9 mouse cellular contexts compared by ENCODE assay signal in genomic region chr17:26066488-26067020, GRCm38 (mm10). TPM values are rescaled to one million over a fixed set of nuclear protein-coding genes. Genes with fewer than 3 reads are reported as not detected.
DNase-seq lines count a peak whose midpoint lies in the region; ATAC-seq and TF ChIP-seq lines count a peak whose summit lies in the region.
"Had no signal": no experiment of that assay in that cellular context is flagged by ENCODE, and none has a peak within 500 bp of the region (broad histone marks: within the 10 kb centered on the region; RNA-seq: fewer than 3 reads in every experiment).

No protein-coding gene starts in this region.

- H3K4me2 ChIP-seq in heart, embryonic 14.5 days (ENCODE audit: low read length), result peak overlapping the region; percentile 99
- peak overlapping the region; percentile 100 for H3K4me2 ChIP-seq in forebrain, embryonic 16.5 days (ENCODE audit: low read length)
- H3K4me2 ChIP-seq in midbrain, embryonic 11.5 days, result peak overlapping the region; percentile 99

- H3K9me3 ChIP-seq in heart, embryonic 14.5 days (ENCODE audit: control insufficient read depth, low read length), result no peaks in the 10 kb centered on the region
- H3K9me3 ChIP-seq in E14TG2a.4 (ENCODE audit: low read length), result no peaks in the 10 kb centered on the region
- no peaks in the 10 kb centered on the region for H3K9me3 ChIP-seq in forebrain, embryonic 16.5 days (ENCODE audit: control insufficient read depth, low read length)
- H3K9me3 ChIP-seq in midbrain, embryonic 11.5 days (ENCODE audit: control insufficient read depth, low read length), result no peaks in the 10 kb centered on the region

- no peak for TF ChIP-seq CTCF in E14TG2a.4 (conservative IDR thresholded peaks at IDR 0.05; ENCODE audit: low read length)

- H3K4me3 ChIP-seq in heart, embryonic 14.5 days (ENCODE audit: control insufficient read depth in 1 of 2, insufficient read depth in 1 of 2, low read depth in 1 of 2, low read length in 2 of 2), result peak overlapping the region; percentile 8 to 88; a peak in 3 of 4 replicates
- 0 out of 2 replicates have a peak overlapping the region, but pooled peaks have one; percentile 89 for H3K4me3 ChIP-seq in E14TG2a.4 (replicated peaks; ENCODE audit: low read length)
- peak overlapping the region; percentile 99 for H3K4me3 ChIP-seq in forebrain, embryonic 16.5 days (replicated peaks; ENCODE audit: low read length)
- H3K4me3 ChIP-seq in midbrain, embryonic 11.5 days (ENCODE audit: low read depth, low read length), result peak overlapping the region; percentile 63

- no peak for ATAC-seq in heart, embryonic 14.5 days (ENCODE audit: insufficient number of reproducible peaks, insufficient read depth, low FRiP score, low read depth)
- no peak for ATAC-seq in forebrain, embryonic 16.5 days
- ATAC-seq in midbrain, embryonic 11.5 days (ENCODE audit: low FRiP score), result no peak

- peaks cover 23 to 45% of the 10 kb centered on the region in 2 experiments for H3K4me1 ChIP-seq in heart, embryonic 14.5 days (ENCODE audit: control insufficient read depth in 2 of 2, insufficient read depth in 2 of 2, low read length in 2 of 2)
- H3K4me1 ChIP-seq in E14TG2a.4 (replicated peaks; ENCODE audit: low read depth, low read length), result peaks cover 65% of the 10 kb centered on the region
- H3K4me1 ChIP-seq in forebrain, embryonic 16.5 days (replicated peaks; ENCODE audit: control insufficient read depth, insufficient read depth, low read length), result peaks cover 57% of the 10 kb centered on the region
- peaks cover 33% of the 10 kb centered on the region for H3K4me1 ChIP-seq in midbrain, embryonic 11.5 days (ENCODE audit: control insufficient read depth, insufficient read depth, low read length)

- H3K27ac ChIP-seq in heart, embryonic 14.5 days (replicated peaks in 1 of 2; ENCODE audit: control insufficient read depth in 1 of 2, insufficient read depth in 1 of 2, low read depth in 2 of 2, low read length in 2 of 2), result no peak overlapping the region
- H3K27ac ChIP-seq in forebrain, embryonic 16.5 days (ENCODE audit: low read length), result no peak overlapping the region
- no peak overlapping the region for H3K27ac ChIP-seq in midbrain, embryonic 11.5 days (ENCODE audit: low read depth, low read length)

- no peaks in the 10 kb centered on the region; the same call in 1 of the 2 replicates for H3K36me3 ChIP-seq in heart, embryonic 14.5 days (ENCODE audit: control insufficient read depth, insufficient read depth, low read length)
- peaks cover 39% of the 10 kb centered on the region for H3K36me3 ChIP-seq in E14TG2a.4 (ENCODE audit: insufficient read depth, low read length)
- peaks cover 5% of the 10 kb centered on the region for H3K36me3 ChIP-seq in forebrain, embryonic 16.5 days (ENCODE audit: control insufficient read depth, insufficient read depth)
- no peaks in the 10 kb centered on the region for H3K36me3 ChIP-seq in midbrain, embryonic 11.5 days (ENCODE audit: control insufficient read depth, insufficient read depth, low read length)

- no peaks in the 10 kb centered on the region for H3K27me3 ChIP-seq in heart, embryonic 14.5 days (ENCODE audit: control insufficient read depth, insufficient read depth, low read length)
- peaks cover 33% of the 10 kb centered on the region for H3K27me3 ChIP-seq in E14TG2a.4 (ENCODE audit: insufficient read depth, low read length)
- H3K27me3 ChIP-seq in forebrain, embryonic 16.5 days (replicated peaks; ENCODE audit: control insufficient read depth, insufficient read depth, low read length), result no peaks in the 10 kb centered on the region
- H3K27me3 ChIP-seq in midbrain, embryonic 11.5 days (ENCODE audit: control insufficient read depth, insufficient read depth, low read length), result peaks cover 3% of the 10 kb centered on the region; the same call in 1 of the 2 replicates

- DNase-seq in heart, adult 9 months (ENCODE audit: low spot score in 2 of 2), result no peak
- peak; percentile 75 for DNase-seq in midbrain, embryonic 11.5 days (ENCODE audit: low spot score, missing footprints)
- DNase-seq in thymus, postnatal 25 days, result no peak
- no peak for DNase-seq in urinary bladder, adult 18-20 months (ENCODE audit: low spot score in 2 of 2)
- DNase-seq in left cerebral cortex, postnatal 4 days, result no peak
- DNase-seq: adrenal gland, postnatal 25 days had no signal

- H3K9ac ChIP-seq in heart, embryonic 14.5 days (ENCODE audit: low read length), result 0 out of 2 replicates have a peak overlapping the region, but pooled peaks have one; percentile 85
- peak overlapping the region; percentile 98 for H3K9ac ChIP-seq in forebrain, embryonic 16.5 days (replicated peaks; ENCODE audit: low read depth, low read length)
- H3K9ac ChIP-seq in midbrain, embryonic 11.5 days (ENCODE audit: low read length), result peak overlapping the region; percentile 87

- WGBS in heart, embryonic 14.5 days, result 93% methylated on average over 7 of the region's 7 CpGs
- 89% methylated on average over 7 of the region's 7 CpGs for WGBS in forebrain, embryonic 16.5 days
- WGBS in midbrain, embryonic 11.5 days, result 90% methylated on average over 7 of the region's 7 CpGs

- intact Hi-C loops in left cerebral cortex, postnatal 4 days (cut with DNase I), result no loop called here

RNA-seq across cellular contexts. Expression of gene Rab11fip3, which starts 2.8 kb away (rescaled TPM):
- polyA plus RNA-seq in heart, embryonic 14.5 days (2014; fragmentation: Nextera tagmentation; extraction: Ambion mirVana), result 12.3 and 12.8 TPM in 2 replicates
- polyA plus RNA-seq in forebrain, embryonic 16.5 days (2015; fragmentation: Nextera tagmentation; extraction: Ambion mirVana), result 34.6 and 39.9 TPM in 2 replicates
- polyA plus RNA-seq in midbrain, embryonic 11.5 days (2014; fragmentation: Nextera tagmentation; extraction: Ambion mirVana), result 18.1 and 18.2 TPM in 2 replicates
- 10 to 100 TPM; 79.6 to 82.5 TPM for total RNA-seq in left cerebral cortex, postnatal 4 days (2021)

RNA-seq across cellular contexts. Expression of gene Decr2, which starts 23.6 kb away (rescaled TPM):
- polyA plus RNA-seq in heart, embryonic 14.5 days (2014; fragmentation: Nextera tagmentation; extraction: Ambion mirVana), result 33.0 and 39.5 TPM in 2 replicates
- polyA plus RNA-seq in forebrain, embryonic 16.5 days (2015; fragmentation: Nextera tagmentation; extraction: Ambion mirVana), result 30.3 and 33.0 TPM in 2 replicates
- polyA plus RNA-seq in midbrain, embryonic 11.5 days (2014; fragmentation: Nextera tagmentation; extraction: Ambion mirVana), result 17.0 and 18.1 TPM in 2 replicates
- total RNA-seq in left cerebral cortex, postnatal 4 days (2021), result 10 to 100 TPM; 21.7 to 24.3 TPM

RNA-seq across cellular contexts. Expression of gene Nme4, which starts 28.8 kb away (rescaled TPM):
- polyA plus RNA-seq in heart, embryonic 14.5 days (2014; fragmentation: Nextera tagmentation; extraction: Ambion mirVana), result 58.5 and 68.2 TPM in 2 replicates
- 27.4 and 35.3 TPM in 2 replicates for polyA plus RNA-seq in forebrain, embryonic 16.5 days (2015; fragmentation: Nextera tagmentation; extraction: Ambion mirVana)
- 51.5 and 57.7 TPM in 2 replicates for polyA plus RNA-seq in midbrain, embryonic 11.5 days (2014; fragmentation: Nextera tagmentation; extraction: Ambion mirVana)
- total RNA-seq in left cerebral cortex, postnatal 4 days (2021), result 1 to 10 TPM; 8.9 to 9.6 TPM

RNA-seq across cellular contexts. Expression of gene Tmem8, which starts 46.5 kb away (rescaled TPM):
- polyA plus RNA-seq in heart, embryonic 14.5 days (2014; fragmentation: Nextera tagmentation; extraction: Ambion mirVana), result 0.44 and 0.58 TPM in 2 replicates
- 2.0 TPM in 2 replicates for polyA plus RNA-seq in forebrain, embryonic 16.5 days (2015; fragmentation: Nextera tagmentation; extraction: Ambion mirVana)
- 1.1 and 1.3 TPM in 2 replicates for polyA plus RNA-seq in midbrain, embryonic 11.5 days (2014; fragmentation: Nextera tagmentation; extraction: Ambion mirVana)
- total RNA-seq in left cerebral cortex, postnatal 4 days (2021), result 1 to 10 TPM; 7.0 to 7.7 TPM

RNA-seq across cellular contexts. Expression of gene Mrpl28, which starts 56.7 kb away (rescaled TPM):
- polyA plus RNA-seq in heart, embryonic 14.5 days (2014; fragmentation: Nextera tagmentation; extraction: Ambion mirVana), result 224 and 237 TPM in 2 replicates
- 192 and 202 TPM in 2 replicates for polyA plus RNA-seq in forebrain, embryonic 16.5 days (2015; fragmentation: Nextera tagmentation; extraction: Ambion mirVana)
- polyA plus RNA-seq in midbrain, embryonic 11.5 days (2014; fragmentation: Nextera tagmentation; extraction: Ambion mirVana), result 256 and 275 TPM in 2 replicates
- 10 to 100 TPM; 74.2 to 80.5 TPM for total RNA-seq in left cerebral cortex, postnatal 4 days (2021)

Comparison
In these comparisons a context has a peak if more than half of its experiments do, and no peak if none do; other contexts are left out.
1. H3K4me3 ChIP-seq: peak in every context shown above with its lines; median percentile 99 in forebrain, embryonic 16.5 days; 89 in E14TG2a.4; 63 in midbrain, embryonic 11.5 days; 48 in heart, embryonic 14.5 days.